In the genomic region with DNA sequence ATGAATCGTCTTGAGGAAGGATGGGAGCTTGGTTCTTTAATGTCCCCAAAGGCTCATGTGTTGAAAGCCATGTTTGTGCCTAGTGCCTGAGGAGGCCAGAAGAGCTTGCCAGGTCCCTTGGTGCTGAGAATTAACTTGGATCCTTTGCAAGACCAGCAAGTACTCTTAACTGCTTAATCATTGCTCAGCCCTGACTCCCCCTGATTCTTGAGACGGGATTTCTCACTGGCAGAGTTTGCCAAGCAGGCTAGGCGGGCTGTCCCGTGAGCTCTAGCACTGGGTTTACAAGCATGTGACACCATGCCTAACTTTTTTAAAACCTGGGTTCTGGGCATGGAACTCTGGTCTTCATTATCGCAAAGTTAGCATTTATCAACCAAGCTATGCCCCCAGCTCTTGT, we compare ENCODE assay signal across 10 mouse cellular contexts.
"Had no signal": no experiment of that assay in that cellular context is flagged by ENCODE, and none has a peak within 500 bp of the region (broad histone marks: within the 10 kb centered on the region; RNA-seq: fewer than 3 reads in every experiment).

No protein-coding gene starts in this region.

- H3K4me3 ChIP-seq: kidney, embryonic 15.5 days; limb, embryonic 13.5 days; midbrain, embryonic 13.5 days had no signal

- H3K4me1 ChIP-seq: kidney, embryonic 15.5 days had no signal

- H3K27ac ChIP-seq: kidney, embryonic 15.5 days; limb, embryonic 13.5 days; liver, embryonic 14.5 days; midbrain, embryonic 13.5 days had no signal

- DNase-seq: kidney, adult 2 months; kidney, postnatal 14 days; lung, embryonic 14.5 days; right cerebral cortex, postnatal 25 days; spleen, adult 18-20 months; thymus, postnatal 36 days had no signal
